Mouse (Mus musculus): ENCODE measurements around the gene Acp7.
A peak's percentile ranks its signal among the peaks of the same experiment; 100 is the strongest.
"Not testable (repeated sequence)": the region's sequence is repeated elsewhere in the genome, so short reads cannot be mapped to it uniquely, and the experiment has no call there.

Acp7 gene

GRCm38 (mm10) chr7:28631073-28631472 is at the start of gene Acp7:
Gene Acp7 (minus strand): TSS chr7:28631332.
- no peak for DNase-seq (ENCODE audit: low spot score)

- DNase-seq (ENCODE audit: low spot score) = no peak
Measured at GRCm38 (mm10) chr7:28677624-28678023, 46.5 kb upstream of the Acp7 start.

- DNase-seq (ENCODE audit: low spot score) = peak; percentile 33
Measured at GRCm38 (mm10) chr7:28676811-28677541, 45.8 kb upstream of the Acp7 start.

DNA sequence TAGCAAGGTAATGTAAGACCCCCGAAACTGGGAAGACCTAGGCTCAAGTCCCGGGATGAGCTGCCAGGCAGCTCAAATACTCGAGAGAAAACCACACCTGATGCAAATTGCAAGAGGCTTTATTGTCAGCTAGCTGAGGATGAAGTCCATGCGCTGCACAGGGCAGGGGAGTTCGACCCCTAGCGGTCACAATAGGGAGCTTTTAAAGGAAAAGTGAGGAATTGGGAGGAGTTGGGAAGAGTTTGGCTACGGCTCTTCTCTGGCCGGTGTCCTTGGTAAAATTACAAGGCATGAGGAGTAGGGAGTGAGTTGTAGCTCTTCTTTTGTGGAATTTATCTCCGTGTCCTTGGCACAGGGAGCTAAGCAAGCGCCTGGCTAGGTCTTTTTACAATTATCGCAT is 44.6 kb upstream of the Acp7 start:
- peak; percentile 24 for DNase-seq (ENCODE audit: low spot score)

DNA sequence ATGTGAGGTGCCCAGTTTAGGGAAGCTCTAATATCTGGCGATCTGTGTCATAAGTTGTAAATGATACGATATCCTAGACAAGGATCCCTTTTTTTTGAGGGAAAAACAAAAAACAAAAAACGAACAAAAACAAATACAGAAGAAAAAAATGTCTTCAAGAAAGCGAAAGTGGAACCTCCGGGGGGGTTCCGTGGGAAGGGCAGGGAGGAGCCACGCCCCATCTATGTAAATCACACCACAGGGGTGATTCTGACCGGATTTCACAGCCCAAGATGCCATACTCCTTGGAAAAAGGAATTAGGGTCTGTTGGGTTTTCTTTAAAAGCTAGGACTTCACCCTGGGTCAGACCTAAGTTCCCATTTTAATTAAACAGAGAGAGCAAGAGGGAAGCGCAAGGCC is 43.9 kb upstream of the Acp7 start:
- no peak for DNase-seq (ENCODE audit: low spot score)

GRCm38 (mm10) chr7:28672786-28673185 is 41.7 kb upstream of the Acp7 start:
- DNase-seq (ENCODE audit: low spot score) = not testable (repeated sequence)

GRCm38 (mm10) chr7:28672276-28672675 is 41.1 kb upstream of the Acp7 start:
- no peak for DNase-seq (ENCODE audit: low spot score)

DNA sequence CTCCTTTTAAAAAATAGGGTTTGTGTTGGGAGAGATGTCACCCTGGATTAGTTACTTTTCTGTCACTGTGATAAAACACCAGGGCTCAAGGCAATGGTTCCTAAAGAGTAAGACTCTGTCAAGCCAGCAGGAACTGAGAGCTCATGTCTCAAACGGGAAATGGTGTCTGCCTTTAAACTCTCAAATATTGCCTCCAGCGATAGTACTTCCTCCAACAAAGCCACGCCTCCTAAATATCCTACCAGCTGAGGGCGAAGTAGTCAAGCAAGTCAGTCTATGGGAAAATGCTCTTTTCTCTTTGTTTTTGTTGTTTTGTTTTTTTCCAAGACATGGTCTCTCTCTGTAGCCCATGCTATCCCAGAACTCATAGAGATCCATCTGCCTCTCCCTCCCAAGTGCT is 40.0 kb upstream of the Acp7 start:
- DNase-seq (ENCODE audit: low spot score) = no peak

- DNase-seq (ENCODE audit: low spot score) = peak; percentile 72
Measured at GRCm38 (mm10) chr7:28665620-28666579, 34.8 kb upstream of the Acp7 start.

GRCm38 (mm10) chr7:28656430-28656829 is 25.3 kb upstream of the Acp7 start:
- no peak for DNase-seq (ENCODE audit: low spot score)

DNA sequence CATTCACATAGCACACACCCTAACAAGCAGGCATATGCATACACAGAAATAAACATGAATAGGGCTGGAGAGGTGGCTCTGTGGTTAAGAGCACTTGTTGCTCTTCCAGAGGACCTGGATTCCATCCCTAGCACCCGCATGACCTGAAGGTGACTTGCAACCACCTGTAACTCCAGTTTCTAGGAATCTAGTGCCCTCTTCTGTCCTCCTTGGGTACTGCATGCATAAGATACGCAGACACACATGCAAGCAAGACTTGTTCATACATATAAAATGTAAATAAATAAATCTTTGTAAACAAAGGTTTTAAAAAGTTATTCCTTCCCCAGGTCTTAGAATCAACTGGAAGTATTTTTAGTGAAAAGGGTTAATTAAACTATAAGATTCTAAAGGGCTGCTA is 20.0 kb upstream of the Acp7 start:
- DNase-seq (ENCODE audit: low spot score) = no peak

DNA sequence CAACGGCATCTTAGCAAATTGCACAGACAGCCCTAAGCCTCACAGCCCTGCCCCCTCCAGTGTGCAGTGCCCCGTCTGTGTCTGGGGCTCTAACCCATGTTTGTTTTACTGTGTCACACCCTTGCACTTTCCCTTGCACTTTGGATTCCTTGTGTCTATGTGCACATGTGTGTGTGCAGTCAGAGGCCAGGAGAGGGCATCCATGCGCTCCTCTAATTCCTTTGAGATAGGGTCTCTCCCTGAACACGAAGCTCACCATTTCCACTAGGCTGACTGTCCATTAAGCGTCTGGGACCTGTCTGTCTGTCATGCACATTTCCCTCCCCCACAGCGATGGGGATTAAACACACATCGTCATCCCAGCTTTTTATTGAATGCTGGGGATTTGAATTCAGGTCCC is 15.9 kb upstream of the Acp7 start:
- DNase-seq (ENCODE audit: low spot score) = no peak

DNA sequence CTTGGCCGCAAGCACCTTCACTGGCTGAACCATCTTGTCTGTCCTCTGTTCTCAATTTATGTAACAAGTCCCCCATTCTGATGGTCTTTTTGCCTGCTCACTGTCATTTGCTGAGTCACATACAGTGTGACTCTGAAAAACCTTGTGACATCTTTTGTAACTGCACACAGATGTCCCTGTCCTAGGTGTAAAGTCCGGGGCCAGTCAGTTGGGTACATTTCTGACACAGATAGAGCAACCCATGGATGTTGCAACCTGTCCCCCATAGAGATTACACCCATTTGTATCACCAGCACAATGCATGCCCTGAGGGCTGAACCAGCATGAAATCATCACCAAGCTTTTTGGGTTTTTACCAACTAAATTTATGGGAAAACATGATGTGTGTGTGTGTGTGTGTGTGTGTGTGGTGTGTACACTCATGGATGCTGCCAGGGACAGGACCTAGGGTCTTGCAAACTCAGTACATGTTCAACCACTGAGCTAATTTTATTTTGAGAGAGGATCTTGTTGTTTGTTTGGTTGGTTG is 14.9 kb upstream of the Acp7 start:
- no peak for DNase-seq (ENCODE audit: low spot score)

DNA sequence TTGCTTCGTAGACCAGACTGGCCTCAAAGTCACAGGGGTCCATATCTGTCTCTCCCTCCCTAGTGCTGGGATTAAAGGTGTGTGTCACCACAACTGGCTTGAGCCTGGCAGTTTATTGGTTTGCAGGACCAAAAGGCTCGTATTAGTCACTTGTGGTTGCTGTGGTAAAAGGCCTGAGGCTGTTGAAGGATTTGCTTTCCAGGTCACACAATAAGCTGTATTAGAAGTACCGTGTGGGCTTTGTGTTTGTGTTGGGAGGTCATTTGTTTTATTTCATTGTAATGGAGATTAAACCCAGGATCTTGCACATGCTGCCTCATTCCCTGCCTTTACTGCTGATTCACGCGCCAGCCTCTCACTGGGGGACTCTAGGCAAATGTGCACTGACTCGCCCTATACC is 14.2 kb upstream of the Acp7 start:
- no peak for DNase-seq (ENCODE audit: low spot score)

GRCm38 (mm10) chr7:28641546-28641945 is 10.4 kb upstream of the Acp7 start:
- no peak for DNase-seq (ENCODE audit: low spot score)

DNA sequence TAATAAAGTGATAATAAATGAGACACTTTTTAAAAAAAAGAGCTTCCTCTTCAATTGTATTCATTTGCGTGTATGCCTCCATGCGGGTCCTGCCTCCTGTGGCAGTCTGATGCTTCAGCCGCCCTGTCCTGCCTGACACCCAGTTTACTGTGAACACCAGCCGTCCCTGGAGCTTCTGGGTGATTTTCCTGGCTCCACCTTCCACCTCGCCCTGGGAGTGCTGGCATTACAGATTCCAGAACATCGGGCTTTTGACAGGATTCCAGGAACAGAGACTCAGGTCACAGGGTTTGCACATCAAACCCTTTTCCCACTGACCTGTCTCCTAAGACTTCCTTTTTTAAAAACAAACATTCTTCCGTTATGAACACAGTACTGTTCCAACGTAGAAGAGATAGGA is 6.4 kb upstream of the Acp7 start:
- DNase-seq (ENCODE audit: low spot score) = no peak

GRCm38 (mm10) chr7:28634128-28634527 is 3.0 kb upstream of the Acp7 start:
- no peak for DNase-seq (ENCODE audit: low spot score)

DNA sequence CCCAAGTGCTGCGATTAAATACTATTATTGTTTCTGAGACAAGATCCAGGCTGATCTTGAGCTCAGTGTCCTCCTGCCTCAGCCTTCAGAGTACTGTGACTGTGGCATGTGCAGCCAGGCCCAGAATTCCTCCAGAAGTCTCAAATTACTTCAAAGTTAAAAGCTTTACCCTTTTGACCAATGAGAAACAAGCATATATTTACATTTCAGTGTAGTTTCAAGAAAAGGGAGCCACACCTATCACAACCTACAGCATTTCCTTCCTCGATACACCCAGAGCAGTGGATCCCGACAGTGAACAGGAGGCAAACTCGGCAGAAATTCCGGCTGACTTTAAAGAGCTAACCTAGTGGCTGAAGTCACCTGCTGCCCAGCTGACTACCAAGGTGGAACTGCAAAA is 6.3 kb downstream of the Acp7 start:
- no peak for DNase-seq (ENCODE audit: low spot score)

GRCm38 (mm10) chr7:28619098-28619715 is 11.9 kb downstream of the Acp7 start:
- no peak for DNase-seq (ENCODE audit: low spot score)

GRCm38 (mm10) chr7:28605951-28606350 is 25.2 kb downstream of the Acp7 start:
- no peak for DNase-seq (ENCODE audit: low spot score)

- not testable (repeated sequence) for DNase-seq (ENCODE audit: low spot score)
Measured at GRCm38 (mm10) chr7:28603788-28604187, 27.3 kb downstream of the Acp7 start.

- no peak for DNase-seq (ENCODE audit: low spot score)
Measured at GRCm38 (mm10) chr7:28603136-28603535, 28.0 kb downstream of the Acp7 start.

All from urinary bladder, postnatal 14 days (tissue).